Mouse (Mus musculus) brown adipose tissue, adult 24 weeks (tissue): Measurements from ENCODE around the gene Cacna1c. TPM values are rescaled to one million over a fixed set of nuclear protein-coding genes. Genes with fewer than 3 reads are reported as not detected.

Experiments used
- H3K27ac ChIP-seq: fragments of 200-500 bp; replicated peaks from 2 replicates; pipeline ENCODE4 v1.5.1; 2012; ENCODE audit warnings: low read depth, mild to moderate bottlenecking, low read length
- H3K4me1 ChIP-seq: fragments of 200-500 bp; 2 replicates; pipeline ENCODE4 v1.6.1; 2012; ENCODE audit warnings: low read length, mixed read lengths; ENCODE audit not compliant: control insufficient read depth, insufficient read depth, insufficient read length
- H3K4me3 ChIP-seq: fragments of 200-500 bp; 2 replicates; pipeline ENCODE4 v1.5.1; 2012; ENCODE audit warnings: low read depth, mild to moderate bottlenecking, low read length, moderate library complexity; ENCODE audit not compliant: insufficient read depth
- polyA plus RNA-seq: library from polyadenylated mRNA; stranded (reverse); fragments of >200 nt; gene quantifications from 2 replicates; pipeline ENCODE4 v1.2.4, GENCODE M21; 2012; ENCODE audit not compliant: missing spikeins, insufficient read depth, insufficient read length

Cacna1c gene
- polyA plus RNA-seq, result 0.48 and 2.1 TPM in 2 replicates

- H3K4me1 ChIP-seq, result 0 out of 2 replicates have a peak, but pooled peaks cover 3% of the 10 kb centered on the region
- no peak within 1 kb of the TSS for H3K27ac ChIP-seq
These were observed at the start of gene Cacna1c for GRCm38 (mm10) chr6:119196382-119197305. Gene Cacna1c (minus strand): TSS chr6:119196418.

DNA sequence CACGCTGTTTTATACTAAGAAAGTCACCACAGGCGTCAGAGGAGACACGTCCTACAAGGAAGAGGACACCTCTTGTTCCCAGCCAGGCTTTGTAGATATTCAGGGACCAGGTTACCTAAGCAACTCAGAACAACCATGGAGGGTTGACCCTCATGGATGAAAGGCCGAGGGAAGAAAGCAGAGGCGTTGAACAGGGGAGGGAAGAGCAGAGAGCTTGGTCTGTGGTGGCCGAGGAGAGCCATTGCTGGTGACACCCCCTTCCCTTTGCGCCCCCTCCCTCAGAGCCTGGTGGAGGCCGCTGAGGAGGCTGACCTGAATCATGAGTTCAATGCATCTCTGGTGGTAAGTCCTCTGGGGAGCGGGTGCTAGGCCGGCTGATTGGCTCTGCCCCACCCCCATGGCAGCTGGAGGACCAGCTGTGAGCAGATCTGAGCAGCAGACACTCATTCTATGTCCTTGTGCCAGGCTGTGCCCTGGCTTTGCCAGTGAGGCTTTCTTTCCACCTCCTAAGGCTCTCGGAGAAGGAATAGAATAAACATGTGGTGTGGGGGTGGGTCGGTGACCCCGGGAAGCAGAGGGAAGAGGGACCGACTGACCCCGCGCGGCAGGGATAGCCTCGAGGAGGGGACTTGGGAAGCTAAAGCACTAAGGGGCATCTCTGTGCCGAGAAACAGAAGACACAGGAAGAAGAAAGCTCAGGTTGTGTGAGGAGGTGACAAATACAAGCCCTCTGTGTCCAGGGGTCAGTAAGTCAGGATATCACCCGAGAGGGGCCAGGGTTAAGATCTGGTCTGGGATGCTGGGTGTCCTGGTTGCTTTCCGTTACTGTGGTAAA, 44.9 kb upstream of the Cacna1c start:
- H3K4me1 ChIP-seq, result no peaks in the 10 kb centered on the region
- no peak overlapping the region for H3K4me3 ChIP-seq
- no peak overlapping the region for H3K27ac ChIP-seq

More at GRCm38 (mm10) chr6:119196382-119197305, at the start of gene Cacna1c:
- H3K4me3 ChIP-seq, result no peak within 1 kb of the TSS

GRCm38 (mm10) chr6:119240256-119240655, 44.0 kb upstream of the Cacna1c start:
- H3K27ac ChIP-seq, result no peak overlapping the region

DNA sequence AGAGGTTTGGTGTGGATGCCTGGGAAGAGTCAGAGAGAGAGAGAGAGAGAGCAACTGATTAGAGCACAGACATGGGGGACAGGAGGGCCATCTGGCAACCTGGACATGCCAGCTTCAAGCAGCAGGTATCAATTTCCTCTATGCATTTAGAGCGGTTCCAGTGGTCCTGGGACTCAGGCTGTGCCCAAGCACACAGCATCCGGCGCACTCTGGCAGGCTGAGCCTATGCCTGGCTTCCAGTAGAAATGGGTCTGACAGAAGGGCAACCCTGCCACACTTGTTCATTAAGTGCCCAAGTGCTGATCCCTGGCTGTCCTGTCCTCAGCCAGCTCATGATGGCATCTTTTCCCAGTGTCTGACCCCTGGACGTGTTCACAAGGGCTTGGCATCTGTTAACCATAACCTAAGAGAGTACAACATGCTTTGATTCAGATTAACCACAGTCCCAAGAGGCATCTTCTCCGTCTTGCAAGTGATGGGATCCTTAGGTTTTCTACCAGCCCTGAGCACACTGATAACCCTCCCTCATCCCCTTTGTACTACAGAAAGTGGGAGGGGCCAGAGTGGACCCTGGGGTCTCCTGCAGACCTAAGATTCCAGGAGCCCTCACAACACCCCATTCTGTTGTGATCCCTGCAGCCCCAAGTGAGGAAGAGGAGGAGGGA, 43.3 kb upstream of the Cacna1c start:
- Histone ChIP-seq H3K27ac (no peak overlapping the region), H3K4me3 (no peak overlapping the region)

More at GRCm38 (mm10) chr6:119240256-119240655, 44.0 kb upstream of the Cacna1c start:
- Histone ChIP-seq H3K4me1 (no peaks in the 10 kb centered on the region), H3K4me3 (no peak overlapping the region)

GRCm38 (mm10) chr6:119237427-119237989, 41.3 kb upstream of the Cacna1c start:
- Histone ChIP-seq H3K27ac (no peak overlapping the region), H3K4me3 (no peak overlapping the region), H3K4me1 (no peaks in the 10 kb centered on the region)

More for the DNA sequence above, 43.3 kb upstream of the Cacna1c start:
- H3K4me1 ChIP-seq, result no peaks in the 10 kb centered on the region

DNA sequence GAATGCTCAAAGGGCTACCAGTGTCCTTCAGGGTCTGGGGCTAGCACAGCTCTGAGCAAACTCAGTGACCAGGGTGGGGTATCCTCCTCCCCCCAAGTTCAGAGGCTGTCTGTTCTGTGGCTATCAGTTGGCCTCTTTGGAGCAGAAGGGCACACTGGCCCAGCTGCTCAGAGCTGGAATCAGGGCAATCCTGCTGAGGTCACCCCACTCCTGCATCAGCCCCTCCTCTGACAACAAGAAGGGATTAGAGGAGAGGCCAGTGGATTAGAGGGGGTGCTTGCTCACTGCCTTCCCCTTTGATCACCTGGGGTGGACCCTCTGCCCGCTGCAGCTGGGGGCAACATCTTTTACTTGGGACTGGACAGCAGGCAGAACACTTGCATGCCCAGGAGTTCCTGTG, 40.0 kb upstream of the Cacna1c start, which contains the start of gene Cacna2d4:
Cacna2d4 (plus strand) TSS at position 286 of the 400 bp plus-strand sequence.
- Histone ChIP-seq H3K4me1 (no peaks in the 10 kb centered on the region), H3K27ac (no peak within 1 kb of the TSS), H3K4me3 (no peak within 1 kb of the TSS)

DNA sequence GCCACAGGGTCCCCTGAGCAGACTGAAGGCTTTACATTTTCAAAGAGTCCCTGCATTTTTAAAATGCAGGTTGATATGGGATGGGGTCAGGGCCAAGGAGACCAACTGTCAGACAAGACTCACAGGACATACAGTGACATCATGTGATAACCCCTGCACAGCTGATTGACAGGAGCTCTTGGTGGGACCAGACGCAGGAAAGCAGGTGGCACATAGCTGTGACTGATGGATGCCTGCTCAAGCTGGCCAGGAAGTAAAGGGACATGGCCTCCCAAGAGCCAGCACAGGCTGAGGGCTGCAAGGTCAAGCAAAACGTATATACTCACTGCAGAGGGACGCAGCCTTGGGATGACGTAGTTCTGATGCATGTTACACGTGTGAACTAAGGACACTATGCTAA, 39.2 kb upstream of the Cacna1c start:
- Histone ChIP-seq H3K27ac (no peak overlapping the region), H3K4me3 (no peak overlapping the region), H3K4me1 (no peaks in the 10 kb centered on the region)

- Histone ChIP-seq H3K27ac (no peak overlapping the region), H3K4me3 (no peak overlapping the region), H3K4me1 (no peaks in the 10 kb centered on the region)
These were observed 36.8 kb upstream of the Cacna1c start for GRCm38 (mm10) chr6:119233066-119233465.

GRCm38 (mm10) chr6:119228861-119229603, 32.8 kb upstream of the Cacna1c start:
- Histone ChIP-seq H3K4me3 (no peak overlapping the region), H3K4me1 (0 out of 2 replicates have a peak, but pooled peaks cover 3% of the 10 kb centered on the region), H3K27ac (no peak overlapping the region)

DNA sequence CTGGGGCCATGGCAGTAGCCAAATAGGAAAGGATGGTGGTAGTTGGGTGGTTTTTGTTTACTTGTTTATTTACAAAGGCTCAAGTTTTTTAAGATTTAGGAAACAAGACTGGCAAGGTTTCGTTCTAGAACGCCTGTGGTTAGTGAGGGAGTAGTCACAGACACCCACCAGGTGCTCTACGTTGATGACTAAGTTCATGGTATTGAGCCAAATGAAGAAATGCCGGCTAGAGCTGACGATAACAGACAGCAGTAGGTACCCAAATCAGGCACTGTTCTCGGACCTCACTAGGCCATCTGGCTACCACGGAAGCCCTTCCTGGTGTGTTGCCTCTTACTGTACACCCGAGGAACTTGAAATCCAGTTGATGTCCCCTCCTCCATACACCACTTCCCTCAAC, 30.8 kb upstream of the Cacna1c start:
- no peak overlapping the region for H3K4me3 ChIP-seq
- 0 out of 2 replicates have a peak, but pooled peaks cover 3% of the 10 kb centered on the region for H3K4me1 ChIP-seq

GRCm38 (mm10) chr6:119225731-119226130, 29.5 kb upstream of the Cacna1c start:
- no peak overlapping the region for H3K27ac ChIP-seq
- H3K4me3 ChIP-seq, result no peak overlapping the region
- H3K4me1 ChIP-seq, result 0 out of 2 replicates have a peak, but pooled peaks cover 3% of the 10 kb centered on the region

More for the DNA sequence above, 30.8 kb upstream of the Cacna1c start:
- no peak overlapping the region for H3K27ac ChIP-seq

DNA sequence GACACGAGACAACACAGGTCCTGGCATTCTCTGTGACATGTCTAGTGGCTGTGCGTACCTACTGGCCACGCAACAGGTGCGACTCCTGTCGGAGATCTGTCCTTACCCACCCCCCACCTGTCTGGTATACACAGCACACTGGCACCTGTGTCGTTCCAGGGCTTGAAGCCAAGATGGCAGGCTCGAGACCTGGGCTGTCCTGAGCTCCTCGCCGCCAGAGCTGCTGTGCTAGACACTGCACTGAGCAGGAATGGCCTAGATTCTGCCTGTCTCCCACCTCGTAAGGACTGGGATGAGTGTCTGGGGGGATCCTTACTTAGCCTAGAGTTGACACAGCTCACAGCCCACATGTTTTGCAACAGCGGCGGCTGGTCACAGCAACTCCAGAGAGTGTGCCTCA, 29.0 kb upstream of the Cacna1c start:
- no peak overlapping the region for H3K27ac ChIP-seq
- H3K4me3 ChIP-seq, result no peak overlapping the region
- 0 out of 2 replicates have a peak, but pooled peaks cover 3% of the 10 kb centered on the region for H3K4me1 ChIP-seq

DNA sequence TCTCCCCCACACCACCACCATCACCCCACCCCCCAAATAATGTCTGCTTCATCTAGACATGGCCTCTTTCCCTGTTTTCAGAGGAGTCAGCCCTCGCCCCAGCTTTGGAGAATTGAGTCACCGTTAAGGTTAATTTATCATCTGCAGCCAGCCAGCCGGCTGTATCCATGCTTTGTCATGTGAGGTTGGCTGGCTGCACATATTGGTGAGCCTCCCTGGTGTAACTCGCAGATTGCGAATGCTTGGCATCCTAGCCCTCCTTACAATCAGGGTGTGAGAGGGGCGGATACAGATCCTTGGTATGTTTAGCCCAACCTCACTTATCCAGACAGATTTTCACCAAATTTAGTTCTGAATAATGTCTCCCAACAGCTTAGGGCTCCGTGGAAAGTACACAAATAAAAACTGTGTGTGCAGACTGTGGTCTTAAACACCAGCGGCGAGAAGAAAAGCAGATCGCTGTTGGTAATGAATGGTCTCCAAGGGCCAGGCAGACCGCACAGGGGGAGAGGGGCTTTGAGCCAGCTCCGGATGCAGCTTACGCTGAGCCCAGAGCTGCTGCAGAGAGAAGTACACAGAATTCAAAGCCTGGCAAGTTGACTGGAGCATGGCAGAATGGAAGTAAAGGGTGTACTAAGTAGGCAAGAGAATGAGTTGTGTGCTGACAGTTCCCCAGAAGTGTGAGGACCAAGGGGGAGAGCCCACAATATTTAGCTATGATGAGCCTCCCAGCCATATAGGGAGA, 28.4 kb upstream of the Cacna1c start:
- Histone ChIP-seq H3K4me1 (0 out of 2 replicates have a peak, but pooled peaks cover 3% of the 10 kb centered on the region), H3K27ac (no peak overlapping the region), H3K4me3 (no peak overlapping the region)
